ENCODE assay signal across 25 mouse cellular contexts in the genomic region with DNA sequence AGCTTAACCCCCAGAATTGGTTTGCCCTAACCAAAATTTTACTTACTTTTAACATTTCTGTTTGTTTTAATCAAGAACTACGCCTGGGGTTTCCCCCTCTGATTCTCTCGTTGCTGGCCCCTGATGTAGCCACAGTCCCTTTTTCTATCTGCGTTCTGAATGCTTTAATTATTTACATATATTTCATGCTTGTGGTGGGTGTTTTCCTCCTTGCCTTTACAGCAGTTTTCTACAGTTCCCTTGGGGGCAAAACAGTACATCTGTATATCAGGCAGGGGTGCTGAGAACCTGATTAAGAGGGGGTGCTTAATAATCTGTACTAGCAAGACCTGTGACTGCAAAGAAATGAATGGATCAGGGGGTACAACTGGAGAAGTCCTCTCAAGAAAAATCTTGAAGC.
DNase-seq lines count a peak whose midpoint lies in the region; ATAC-seq and TF ChIP-seq lines count a peak whose summit lies in the region.
"Had no signal": no experiment of that assay in that cellular context is flagged by ENCODE, and none has a peak within 500 bp of the region (broad histone marks: within the 10 kb centered on the region; RNA-seq: fewer than 3 reads in every experiment).

No protein-coding gene starts in this region.

- H3K9me3 ChIP-seq in CH12.LX (replicated peaks; ENCODE audit: low read length): no peaks in the 10 kb centered on the region
- no peaks in the 10 kb centered on the region for H3K9me3 ChIP-seq in lung, postnatal 0 days (ENCODE audit: low read length)
- H3K9me3 ChIP-seq: embryonic facial prominence, embryonic 12.5 days; embryonic facial prominence, embryonic 15.5 days; heart, embryonic 12.5 days; heart, embryonic 15.5 days; hindbrain, embryonic 10.5 days; hindbrain, embryonic 13.5 days had no signal

- dilution Hi-C loops in CH12.LX (cut with MboI; ENCODE audit: extremely low pct_ligation_motif_present, extremely low pct_unique_long_range_greater_than_20kb, low sequenced_read_pairs): no loop called here

- no peaks in the 10 kb centered on the region for H3K36me3 ChIP-seq in CH12.LX (replicated peaks in 1 of 2; ENCODE audit: control insufficient read depth in 1 of 2, insufficient read depth in 1 of 2, low read length in 1 of 2)
- no peaks in the 10 kb centered on the region for H3K36me3 ChIP-seq in splenic B cell, adult 2 months (ENCODE audit: control insufficient read depth, insufficient read depth, low read length, poor library complexity, severe bottlenecking)
- H3K36me3 ChIP-seq in lung, postnatal 0 days (ENCODE audit: insufficient read depth, low read length): no peaks in the 10 kb centered on the region
- H3K36me3 ChIP-seq: embryonic facial prominence, embryonic 12.5 days; embryonic facial prominence, embryonic 15.5 days; heart, embryonic 12.5 days; heart, embryonic 15.5 days; hindbrain, embryonic 10.5 days; hindbrain, embryonic 13.5 days had no signal

- peaks cover 16 to 75% of the 10 kb centered on the region in 2 experiments for H3K4me1 ChIP-seq in CH12.LX (ENCODE audit: control insufficient read depth in 1 of 2, insufficient read depth in 2 of 2)
- no peaks in the 10 kb centered on the region for H3K4me1 ChIP-seq in lung, postnatal 0 days (ENCODE audit: insufficient read depth, low read depth, low read length)
- H3K4me1 ChIP-seq: embryonic facial prominence, embryonic 12.5 days; hindbrain, embryonic 10.5 days; hindbrain, embryonic 13.5 days had no signal

- WGBS in lung, postnatal 0 days: 63% methylated on average over 3 of the region's 3 CpGs

- TF ChIP-seq EP300 in CH12.LX (IDR thresholded peaks at IDR 0.05; ENCODE audit: low read length): peak; percentile 51; the same call in 1 of the 2 replicates
- TF ChIP-seq EP300 in lung, postnatal 0 days (IDR thresholded peaks at IDR 0.05): no peak

- H3K27me3 ChIP-seq in CH12.LX (replicated peaks): no peaks in the 10 kb centered on the region
- H3K27me3 ChIP-seq in splenic B cell, adult 2 months (ENCODE audit: control insufficient read depth, insufficient read depth, low read length, poor library complexity, severe bottlenecking): no peaks in the 10 kb centered on the region
- H3K27me3 ChIP-seq in lung, postnatal 0 days (replicated peaks; ENCODE audit: insufficient read depth, low read length): no peaks in the 10 kb centered on the region
- H3K27me3 ChIP-seq: embryonic facial prominence, embryonic 12.5 days; embryonic facial prominence, embryonic 15.5 days; heart, embryonic 12.5 days; heart, embryonic 15.5 days; hindbrain, embryonic 13.5 days had no signal

- no peak for TF ChIP-seq CTCF in CH12.LX (conservative IDR thresholded peaks at IDR 0.05 in 1 of 2, IDR thresholded peaks at IDR 0.05 in 1 of 2; ENCODE audit: low read depth in 2 of 2, low read length in 2 of 2)
- no peak for TF ChIP-seq CTCF in lung, postnatal 0 days (IDR thresholded peaks at IDR 0.05)

- no peaks in the 10 kb centered on the region for H3K79me2 ChIP-seq in CH12.LX (replicated peaks; ENCODE audit: control insufficient read depth, extremely low read depth, insufficient read depth, poor library complexity, severe bottlenecking)

- peak overlapping the region; percentile 28; the same call in 1 of the 2 replicates for H3K9ac ChIP-seq in CH12.LX (ENCODE audit: insufficient read depth, low read depth)
- no peak overlapping the region for H3K9ac ChIP-seq in lung, postnatal 0 days (replicated peaks; ENCODE audit: low read depth)
- H3K9ac ChIP-seq: embryonic facial prominence, embryonic 12.5 days; embryonic facial prominence, embryonic 15.5 days; forebrain, postnatal 0 days; heart, embryonic 12.5 days; heart, embryonic 15.5 days; hindbrain, embryonic 13.5 days had no signal

- no peak for TF ChIP-seq POLR2A in CH12.LX (IDR thresholded peaks at IDR 0.05; ENCODE audit: low read depth, low read length)

- no peak overlapping the region for H3K4me3 ChIP-seq in CH12.LX (replicated peaks in 1 of 3; ENCODE audit: low read depth in 2 of 3, low read length in 2 of 3, poor library complexity in 1 of 3)
- no peak overlapping the region for H3K4me3 ChIP-seq in lung, postnatal 0 days (ENCODE audit: low read depth, low read length)
- H3K4me3 ChIP-seq: embryonic facial prominence, embryonic 12.5 days; embryonic facial prominence, embryonic 15.5 days; heart, embryonic 12.5 days; heart, embryonic 15.5 days; hindbrain, embryonic 10.5 days; hindbrain, embryonic 13.5 days had no signal

- TF ChIP-seq RAD21 in CH12.LX (IDR thresholded peaks at IDR 0.05; ENCODE audit: low read depth, low read length): no peak

- ATAC-seq in lung, postnatal 0 days: no peak
- ATAC-seq: forebrain, embryonic 14.5 days; forebrain, postnatal 0 days; hindbrain, embryonic 16.5 days; intestine, embryonic 16.5 days had no signal

- peak; percentile 59 to 67 for DNase-seq in spleen, postnatal 36 days (ENCODE audit: low spot score in 2 of 2)
- DNase-seq in spleen, postnatal 14 days (ENCODE audit: low spot score in 2 of 2): no peak
- peak; percentile 57 for DNase-seq in CH12.LX (ENCODE audit: extremely low read depth)
- peak; percentile 57 for DNase-seq in splenic B cell, adult 2 months (ENCODE audit: low read depth, low spot score)
- no peak for DNase-seq in lung, postnatal 0 days (ENCODE audit: low spot score)
- no peak for DNase-seq in adrenal gland, postnatal 10 days
- DNase-seq: adrenal gland, adult 8-10 months; adrenal gland, postnatal 36 days; cerebellum, adult 18-20 months; cerebellum, adult 9-11 months; cerebellum, postnatal 25 days; forebrain, postnatal 0 days; gastrocnemius, postnatal 25 days; heart, adult 18-20 months; heart, postnatal 10 days; heart, postnatal 36 days had no signal

- peak overlapping the region; percentile 85 for H3K4me2 ChIP-seq in CH12.LX (ENCODE audit: insufficient read depth, low read depth, poor library complexity, severe bottlenecking)
- H3K4me2 ChIP-seq in lung, postnatal 0 days (replicated peaks; ENCODE audit: low read depth, low read length): no peak overlapping the region
- H3K4me2 ChIP-seq: embryonic facial prominence, embryonic 12.5 days; embryonic facial prominence, embryonic 15.5 days; heart, embryonic 12.5 days; heart, embryonic 15.5 days; hindbrain, embryonic 13.5 days had no signal

- H3K27ac ChIP-seq in CH12.LX (ENCODE audit: insufficient read depth, low read depth): no peak overlapping the region
- H3K27ac ChIP-seq in lung, postnatal 0 days (ENCODE audit: low read length): no peak overlapping the region
- H3K27ac ChIP-seq: embryonic facial prominence, embryonic 12.5 days; embryonic facial prominence, embryonic 15.5 days; heart, embryonic 15.5 days; hindbrain, embryonic 10.5 days; hindbrain, embryonic 13.5 days had no signal

- in situ Hi-C loops in CH12.LX (cut with MboI; ENCODE audit: low pct_ligation_motif_present, low pct_unique_long_range_greater_than_20kb, low sequenced_read_pairs): no loop called here

TF ChIP-seq in CH12.LX, 34 proteins besides CTCF, POLR2A, EP300 and RAD21:
- TF ChIP-seq MAX (IDR thresholded peaks at IDR 0.05; ENCODE audit: low read length) (no peak), ZMIZ1 (IDR thresholded peaks at IDR 0.05; ENCODE audit: low read depth, low read length) (no peak), ZKSCAN1 (IDR thresholded peaks at IDR 0.05; ENCODE audit: borderline replicate concordance, low read depth, low read length) (no peak), KAT2A (IDR thresholded peaks at IDR 0.05; ENCODE audit: insufficient replicate concordance, low read length) (no peak), BHLHE40 (IDR thresholded peaks at IDR 0.05; ENCODE audit: low read depth, low read length) (0 out of 2 replicates have a peak, but pooled peaks have one; percentile 17), HCFC1 (IDR thresholded peaks at IDR 0.05; ENCODE audit: low read depth, low read length) (peak; percentile 11; the same call in 1 of the 2 replicates), IRF4 (IDR thresholded peaks at IDR 0.05; ENCODE audit: low read depth, low read length) (no peak), ETS1 (conservative IDR thresholded peaks at IDR 0.05; ENCODE audit: low read depth, low read length) (peak; percentile 31; the same call in 1 of the 2 replicates), TCF12 (IDR thresholded peaks at IDR 0.05; ENCODE audit: low read depth, low read length) (no peak; the same call in 1 of the 2 replicates), MEF2A (IDR thresholded peaks at IDR 0.05; ENCODE audit: borderline replicate concordance, low read depth, low read length) (no peak), USF1 (IDR thresholded peaks at IDR 0.05; ENCODE audit: low read depth, low read length) (no peak)

Comparison
In these comparisons a context has a peak if more than half of its experiments do, and no peak if none do; other contexts are left out.
1. DNase-seq: peak in spleen, postnatal 36 days (2 of 2), CH12.LX (single experiment) and splenic B cell, adult 2 months (single experiment); none in spleen, postnatal 14 days (0 of 2), lung, postnatal 0 days (single experiment) and adrenal gland, postnatal 10 days (single experiment).